Mouse (Mus musculus) liver, embryonic 14.5 days (tissue): ENCODE data around the gene Vmn1r86.
A peak's percentile ranks its signal among the peaks of the same experiment; 100 is the strongest.

Source experiments
- CTCF ChIP-seq: IDR thresholded peaks from 2 replicates; pipeline ENCODE4 v1.5.1; 2016; ENCODE audit warnings: antibody characterized with exemption, low read depth, control low read depth
- EP300 ChIP-seq: IDR thresholded peaks from 2 replicates; pipeline ENCODE4 v1.6.1; 2016; ENCODE audit warnings: antibody characterized with exemption, low read depth

DNA sequence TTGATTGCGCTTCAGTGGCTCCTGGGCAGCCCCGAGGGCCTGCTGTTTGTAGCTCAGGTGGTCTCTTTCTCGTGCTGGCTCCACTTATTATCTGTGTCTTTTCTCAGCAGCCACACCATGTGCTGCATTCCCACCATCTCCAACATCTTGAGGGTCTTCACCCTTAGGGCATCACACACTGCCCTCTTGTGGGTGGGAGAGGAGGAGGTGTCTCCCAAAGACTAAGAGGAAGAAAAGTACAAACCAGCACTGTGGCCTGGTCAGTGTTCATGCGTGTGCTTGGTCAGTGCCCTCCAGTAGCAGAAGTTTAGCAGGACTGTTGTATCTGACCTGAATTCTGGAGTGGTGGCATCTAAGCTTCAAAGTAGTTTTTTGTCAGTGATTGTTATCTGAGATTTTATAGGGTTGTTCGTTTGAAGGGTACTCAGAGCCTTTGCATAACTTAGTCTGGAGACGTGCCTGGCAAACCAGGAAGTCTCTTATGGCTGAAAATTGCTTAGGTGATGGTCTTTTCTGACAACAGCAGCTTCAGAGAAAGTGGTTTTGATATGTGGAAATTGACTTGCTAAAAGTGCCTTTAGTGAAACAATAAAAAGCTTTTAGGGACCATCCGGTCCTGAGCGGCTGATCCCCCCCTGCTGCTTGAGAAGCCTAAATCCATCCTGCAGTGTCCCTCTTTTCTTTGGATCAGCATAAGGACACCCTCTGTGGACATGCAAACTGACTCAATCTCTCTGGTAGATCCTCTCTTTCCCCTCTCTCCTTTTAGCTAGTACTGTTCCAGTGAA is 62.6 kb downstream of the Vmn1r86 start:
- no peak for TF ChIP-seq EP300
- peak; percentile 43 for TF ChIP-seq CTCF
